Mouse (Mus musculus) ES-E14 (cell line): ENCODE measurements at regions not wholly inside any gene's neighbourhood (a gene's known extent, or its start where the extent isn't known, plus 50 kb on each side); places are given as distances from the start of the nearest gene placed in this dataset.

ENCODE experiments used
- ZC3H11A ChIP-seq: IDR thresholded peaks from 2 replicates; pipeline ENCODE4 v1.6.1; 2012; ENCODE audit warnings: low read depth, mild to moderate bottlenecking, inconsistent platforms, low read length, borderline replicate concordance
- ZNF384 ChIP-seq: IDR thresholded peaks from 2 replicates; pipeline ENCODE4 v1.6.1; 2012; ENCODE audit warnings: low read depth, low read length, inconsistent platforms

DNA sequence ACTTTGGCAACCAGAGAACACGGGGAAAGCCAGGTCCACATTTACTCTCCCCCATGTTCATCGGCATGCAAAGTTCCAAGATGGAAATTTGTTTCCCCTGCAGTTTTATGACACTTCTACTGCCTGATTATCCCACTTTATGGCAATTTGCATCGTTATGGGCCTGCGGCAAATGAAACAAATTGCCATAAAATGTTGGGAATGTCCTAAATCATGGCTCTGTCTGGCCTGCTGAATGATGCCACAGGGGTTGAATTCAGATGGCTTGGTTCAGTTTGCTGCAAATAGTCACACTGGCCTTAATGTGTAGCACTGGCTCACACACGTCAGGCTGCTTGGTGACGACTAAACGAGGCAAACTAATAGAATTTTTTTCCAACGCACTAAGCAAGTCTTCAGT, 393.2 kb downstream of the Psat1 start:
- no peak for TF ChIP-seq ZC3H11A
- no peak for TF ChIP-seq ZNF384
